Mouse (Mus musculus): ENCODE data around the gene Cacna1h. TPM values are rescaled to one million over a fixed set of nuclear protein-coding genes. Genes with fewer than 3 reads are reported as not detected.

The Cacna1h gene
- polyA plus RNA-seq, 1 experiment from 2014 or later: 11.5 TPM

GRCm38 (mm10) chr17:25416219-25416618, 17.4 kb downstream of the Cacna1h start:
- Histone ChIP-seq H3K27me3 (no peaks in the 10 kb centered on the region), H3K36me3 (no peaks in the 10 kb centered on the region), H3K27ac (peak overlapping the region; percentile 78), H3K4me3 (replicated peaks) (no peak overlapping the region), H3K4me2 (replicated peaks) (peak overlapping the region; percentile 22), H3K4me1 (replicated peaks) (peaks cover 79% of the 10 kb centered on the region), H3K9me3 (no peaks in the 10 kb centered on the region), H3K9ac (replicated peaks) (peak overlapping the region; percentile 49)
- ATAC-seq: peak; percentile 25
- 13% methylated on average over 3 of the region's 3 CpGs for WGBS

GRCm38 (mm10) chr17:25415421-25415913, 18.1 kb downstream of the Cacna1h start:
- H3K27me3 ChIP-seq: no peaks in the 10 kb centered on the region
- no peaks in the 10 kb centered on the region for H3K36me3 ChIP-seq
- H3K4me2 ChIP-seq (replicated peaks): peak overlapping the region; percentile 22
- no peak overlapping the region for H3K4me3 ChIP-seq (replicated peaks)
- peaks cover 79% of the 10 kb centered on the region for H3K4me1 ChIP-seq (replicated peaks)
- H3K9ac ChIP-seq (replicated peaks): peak overlapping the region; percentile 49
- peak; percentile 51 for ATAC-seq
- WGBS: 3% methylated on average over 6 of the region's 6 CpGs
- H3K9me3 ChIP-seq: no peaks in the 10 kb centered on the region
- peak overlapping the region; percentile 78 for H3K27ac ChIP-seq

GRCm38 (mm10) chr17:25414917-25415316, 18.7 kb downstream of the Cacna1h start:
- Histone ChIP-seq H3K4me2 (replicated peaks) (no peak overlapping the region; the same call in 1 of the 2 replicates), H3K4me1 (replicated peaks) (peaks cover 79% of the 10 kb centered on the region), H3K36me3 (no peaks in the 10 kb centered on the region), H3K4me3 (replicated peaks) (no peak overlapping the region), H3K9me3 (no peaks in the 10 kb centered on the region), H3K9ac (replicated peaks) (0 out of 2 replicates have a peak overlapping the region, but pooled peaks have one; percentile 47), H3K27me3 (no peaks in the 10 kb centered on the region), H3K27ac (peak overlapping the region; percentile 78)
- 42% methylated on average over 3 of the region's 3 CpGs for WGBS
- no peak for ATAC-seq

GRCm38 (mm10) chr17:25414209-25414608, 19.4 kb downstream of the Cacna1h start:
- no peaks in the 10 kb centered on the region for H3K36me3 ChIP-seq
- no peak overlapping the region for H3K4me2 ChIP-seq (replicated peaks)
- WGBS: 84% methylated on average over 4 of the region's 4 CpGs
- H3K9ac ChIP-seq (replicated peaks): no peak overlapping the region
- H3K9me3 ChIP-seq: no peaks in the 10 kb centered on the region
- no peak for ATAC-seq
- H3K4me3 ChIP-seq (replicated peaks): no peak overlapping the region
- peaks cover 79% of the 10 kb centered on the region for H3K4me1 ChIP-seq (replicated peaks)
- H3K27ac ChIP-seq: no peak overlapping the region
- H3K27me3 ChIP-seq: no peaks in the 10 kb centered on the region

GRCm38 (mm10) chr17:25411251-25411650, 22.3 kb downstream of the Cacna1h start:
- Histone ChIP-seq H3K4me2 (replicated peaks) (no peak overlapping the region), H3K27me3 (0 out of 2 replicates have a peak, but pooled peaks cover 3% of the 10 kb centered on the region), H3K9ac (replicated peaks) (0 out of 2 replicates have a peak overlapping the region, but pooled peaks have one; percentile 1), H3K27ac (peak overlapping the region; percentile 52), H3K9me3 (no peaks in the 10 kb centered on the region), H3K36me3 (no peaks in the 10 kb centered on the region), H3K4me3 (replicated peaks) (no peak overlapping the region), H3K4me1 (replicated peaks) (peaks cover 80% of the 10 kb centered on the region)
- ATAC-seq: no peak
- 72% methylated on average over 4 of the region's 4 CpGs for WGBS

GRCm38 (mm10) chr17:25410786-25411185, 22.8 kb downstream of the Cacna1h start:
- Histone ChIP-seq H3K4me1 (replicated peaks) (peaks cover 80% of the 10 kb centered on the region), H3K4me2 (replicated peaks) (no peak overlapping the region), H3K4me3 (replicated peaks) (no peak overlapping the region), H3K27me3 (0 out of 2 replicates have a peak, but pooled peaks cover 3% of the 10 kb centered on the region), H3K9me3 (no peaks in the 10 kb centered on the region), H3K27ac (peak overlapping the region; percentile 52), H3K9ac (replicated peaks) (peak overlapping the region; percentile 1; the same call in 1 of the 2 replicates), H3K36me3 (no peaks in the 10 kb centered on the region)
- 40% methylated on average over 7 of the region's 7 CpGs for WGBS
- no peak for ATAC-seq

- H3K4me2 ChIP-seq (replicated peaks): no peak overlapping the region
- no peaks in the 10 kb centered on the region for H3K36me3 ChIP-seq
- no peak overlapping the region for H3K4me3 ChIP-seq (replicated peaks)
- peak overlapping the region; percentile 35; the same call in 1 of the 2 replicates for H3K27ac ChIP-seq
- H3K27me3 ChIP-seq: 0 out of 2 replicates have a peak, but pooled peaks cover 3% of the 10 kb centered on the region
- no peaks in the 10 kb centered on the region for H3K9me3 ChIP-seq
- WGBS: 83% methylated on average over 6 of the region's 6 CpGs
- peaks cover 80% of the 10 kb centered on the region for H3K4me1 ChIP-seq (replicated peaks)
- peak overlapping the region; percentile 49; the same call in 1 of the 2 replicates for H3K9ac ChIP-seq (replicated peaks)
- no peak for ATAC-seq
Measured at GRCm38 (mm10) chr17:25410180-25410579, 23.4 kb downstream of the Cacna1h start.

GRCm38 (mm10) chr17:25409621-25410020, 24.0 kb downstream of the Cacna1h start:
- Histone ChIP-seq H3K9ac (replicated peaks) (peak overlapping the region; percentile 49; the same call in 1 of the 2 replicates), H3K27ac (peak overlapping the region; percentile 35; the same call in 1 of the 2 replicates), H3K4me2 (replicated peaks) (no peak overlapping the region), H3K4me1 (replicated peaks) (peaks cover 80% of the 10 kb centered on the region), H3K36me3 (no peaks in the 10 kb centered on the region), H3K9me3 (no peaks in the 10 kb centered on the region), H3K27me3 (0 out of 2 replicates have a peak, but pooled peaks cover 3% of the 10 kb centered on the region), H3K4me3 (replicated peaks) (no peak overlapping the region)
- ATAC-seq: no peak
- 51% methylated on average over 7 of the region's 7 CpGs for WGBS

- Histone ChIP-seq H3K27ac (no peak overlapping the region), H3K36me3 (no peaks in the 10 kb centered on the region), H3K4me2 (replicated peaks) (no peak overlapping the region), H3K9ac (replicated peaks) (no peak overlapping the region), H3K4me3 (replicated peaks) (no peak overlapping the region), H3K27me3 (peaks cover 15% of the 10 kb centered on the region), H3K4me1 (replicated peaks) (peaks cover 81% of the 10 kb centered on the region), H3K9me3 (no peaks in the 10 kb centered on the region)
- no peak for ATAC-seq
- 83% methylated on average over 7 of the region's 7 CpGs for WGBS
Measured at GRCm38 (mm10) chr17:25408302-25408999, 25.1 kb downstream of the Cacna1h start.

- no peak for ATAC-seq
- Histone ChIP-seq H3K9me3 (no peaks in the 10 kb centered on the region), H3K9ac (replicated peaks) (peak overlapping the region; percentile 28; the same call in 1 of the 2 replicates), H3K4me3 (replicated peaks) (no peak overlapping the region), H3K4me2 (replicated peaks) (peak overlapping the region; percentile 18), H3K4me1 (replicated peaks) (peaks cover 85% of the 10 kb centered on the region), H3K27ac (peak overlapping the region; percentile 81; the same call in 1 of the 2 replicates), H3K36me3 (no peaks in the 10 kb centered on the region), H3K27me3 (peaks cover 25% of the 10 kb centered on the region)
- 60% methylated on average over 4 of the region's 4 CpGs for WGBS
Measured at GRCm38 (mm10) chr17:25407352-25407751, 26.2 kb downstream of the Cacna1h start.

GRCm38 (mm10) chr17:25406011-25406441, 27.6 kb downstream of the Cacna1h start:
- peaks cover 90% of the 10 kb centered on the region for H3K4me1 ChIP-seq (replicated peaks)
- H3K4me3 ChIP-seq (replicated peaks): no peak overlapping the region
- peak overlapping the region; percentile 1; the same call in 1 of the 2 replicates for H3K4me2 ChIP-seq (replicated peaks)
- no peaks in the 10 kb centered on the region for H3K36me3 ChIP-seq
- H3K9me3 ChIP-seq: no peaks in the 10 kb centered on the region
- WGBS: 7% methylated on average over 6 of the region's 6 CpGs
- ATAC-seq: peak; percentile 15; the same call in 1 of the 2 replicates
- H3K27me3 ChIP-seq: peaks cover 31% of the 10 kb centered on the region
- peak overlapping the region; percentile 81 for H3K27ac ChIP-seq
- H3K9ac ChIP-seq (replicated peaks): no peak overlapping the region

- 5% methylated on average over 10 of the region's 10 CpGs for WGBS
- Histone ChIP-seq H3K27me3 (peaks cover 38% of the 10 kb centered on the region), H3K9ac (replicated peaks) (peak overlapping the region; percentile 46; the same call in 1 of the 2 replicates)
Measured at GRCm38 (mm10) chr17:25405224-25405895, 28.2 kb downstream of the Cacna1h start.

More at GRCm38 (mm10) chr17:25405224-25405895, 28.2 kb downstream of the Cacna1h start:
- Histone ChIP-seq H3K4me1 (replicated peaks) (peaks cover 83% of the 10 kb centered on the region), H3K36me3 (no peaks in the 10 kb centered on the region), H3K27ac (peak overlapping the region; percentile 81), H3K4me2 (replicated peaks) (no peak overlapping the region), H3K9me3 (no peaks in the 10 kb centered on the region), H3K4me3 (replicated peaks) (no peak overlapping the region)
- peak; percentile 41 for ATAC-seq

All from midbrain, embryonic 13.5 days (tissue).